Mouse (Mus musculus) mouse embryonic stem cell (cell line): Measurements from ENCODE around the gene Trim17.
"Not testable (repeated sequence)": the region's sequence is repeated elsewhere in the genome, so short reads cannot be mapped to it uniquely, and the experiment has no call there.

ENCODE experiments used
- in situ Hi-C, 2 experiments: fragments of 300-500 bp; cut with MboI; formaldehyde crosslinking; loops; 1 replicate in 1 of 2; 3 replicates in 1 of 2; pipeline ENCODE4 v1.14.3; 2019 to 2020; ENCODE audit warnings: low sequenced_read_pairs in 2 of 2, low pct_unique_long_range_greater_than_20kb in 1 of 2, mixed read lengths in 1 of 2; ENCODE audit not compliant: unreplicated experiment in 1 of 2

Gene Trim17

DNA sequence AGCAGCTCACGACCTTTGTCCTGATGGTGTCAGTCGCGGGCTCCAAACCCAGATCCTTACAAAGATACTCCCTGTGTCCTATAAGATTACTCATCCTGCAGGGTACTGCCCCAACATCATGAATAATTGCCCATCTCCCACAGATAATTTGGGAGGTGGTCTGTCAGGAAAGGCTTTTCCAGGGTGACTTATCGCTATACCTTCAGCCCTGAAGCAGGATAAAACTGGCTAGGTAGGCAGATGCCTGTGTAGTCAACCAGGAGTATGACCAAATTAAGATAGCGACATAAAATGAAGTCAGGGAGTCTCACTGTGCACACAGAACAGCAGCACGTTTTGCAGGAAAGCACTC lies 15.4 kb upstream of the Trim17 start:
- in situ Hi-C loops, result no loop called here

DNA sequence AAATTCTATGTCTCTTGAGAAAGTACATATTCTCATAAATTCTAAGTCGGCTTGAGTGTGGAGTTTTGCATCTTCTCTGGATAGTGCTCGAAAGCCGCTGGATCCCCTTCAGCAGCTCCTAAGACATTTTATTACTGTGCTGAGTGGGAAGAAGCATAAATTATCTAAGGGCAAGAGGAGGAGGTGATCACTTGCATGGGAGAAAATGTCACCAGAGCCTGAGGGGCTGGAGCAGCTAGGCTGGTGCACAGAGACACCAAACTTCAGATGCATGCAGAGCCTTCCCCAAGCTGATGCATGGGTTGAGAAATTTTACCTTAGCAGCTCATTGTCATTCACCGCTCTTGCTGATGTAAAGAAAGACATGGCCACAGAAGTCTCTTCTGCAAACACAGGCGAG lies 10.3 kb upstream of the Trim17 start:
- in situ Hi-C loops, result no loop called here

DNA sequence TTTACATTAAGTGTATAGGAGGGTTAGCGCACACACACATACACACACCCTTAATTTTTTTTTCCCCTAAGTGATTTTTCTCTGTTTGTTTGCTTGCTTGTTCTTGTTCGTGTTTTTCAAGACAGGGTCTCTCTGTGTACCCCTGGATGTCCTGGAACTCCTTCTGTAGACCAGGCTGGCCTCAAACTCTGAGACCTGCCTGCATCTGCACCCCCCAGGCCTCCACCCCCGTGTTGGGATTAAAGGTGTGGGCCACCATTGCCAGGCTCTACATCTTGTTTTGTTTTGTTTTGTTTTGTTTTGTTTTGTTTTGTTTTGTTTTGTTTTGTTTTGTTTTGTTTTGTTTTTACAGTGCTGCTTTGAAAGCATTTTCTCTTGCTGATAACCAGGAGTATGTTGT lies 7.2 kb upstream of the Trim17 start:
- in situ Hi-C loops, result no loop called here

DNA sequence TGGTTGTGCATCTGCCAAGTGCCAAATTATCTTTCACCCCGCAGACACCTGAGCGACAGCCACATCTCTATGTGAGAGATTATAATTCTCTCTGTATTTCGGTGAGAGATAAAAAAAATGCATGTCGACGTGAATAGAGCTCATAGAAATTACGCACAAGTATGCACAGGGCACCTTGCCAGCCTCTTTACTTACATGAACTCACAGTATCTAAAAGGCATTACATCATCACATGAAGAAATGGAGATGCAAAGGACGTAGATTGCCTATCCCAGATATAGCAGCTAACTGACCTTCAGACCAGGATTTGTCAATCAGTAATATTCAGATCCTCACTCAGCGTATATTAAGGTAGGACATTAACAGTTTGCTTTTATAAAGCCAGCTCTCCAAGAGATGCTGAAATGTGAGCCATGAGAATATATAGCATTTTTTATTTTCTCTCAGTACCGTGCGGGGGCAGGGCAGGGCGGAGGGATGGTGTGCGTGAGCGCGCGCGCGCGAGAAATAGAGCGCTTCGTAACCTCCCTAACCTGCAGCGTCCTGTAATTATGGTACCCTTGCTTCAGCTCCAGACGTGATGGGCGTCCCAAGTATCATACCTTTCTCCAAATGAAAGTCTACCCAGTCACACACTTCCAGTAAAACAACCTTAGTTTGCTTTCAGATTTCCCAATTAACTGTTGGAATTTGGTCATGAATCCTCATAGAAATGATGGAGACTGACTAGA lies 6.5 kb upstream of the Trim17 start:
- in situ Hi-C loops, result no loop called here

- in situ Hi-C loops, result no loop called here
Measured at GRCm38 (mm10) chr11:58948542-58949479, 5.7 kb upstream of the Trim17 start, which contains the start of gene Hist3h2ba. TSS of gene Hist3h2ba (plus strand) at chr11:58948920.

DNA sequence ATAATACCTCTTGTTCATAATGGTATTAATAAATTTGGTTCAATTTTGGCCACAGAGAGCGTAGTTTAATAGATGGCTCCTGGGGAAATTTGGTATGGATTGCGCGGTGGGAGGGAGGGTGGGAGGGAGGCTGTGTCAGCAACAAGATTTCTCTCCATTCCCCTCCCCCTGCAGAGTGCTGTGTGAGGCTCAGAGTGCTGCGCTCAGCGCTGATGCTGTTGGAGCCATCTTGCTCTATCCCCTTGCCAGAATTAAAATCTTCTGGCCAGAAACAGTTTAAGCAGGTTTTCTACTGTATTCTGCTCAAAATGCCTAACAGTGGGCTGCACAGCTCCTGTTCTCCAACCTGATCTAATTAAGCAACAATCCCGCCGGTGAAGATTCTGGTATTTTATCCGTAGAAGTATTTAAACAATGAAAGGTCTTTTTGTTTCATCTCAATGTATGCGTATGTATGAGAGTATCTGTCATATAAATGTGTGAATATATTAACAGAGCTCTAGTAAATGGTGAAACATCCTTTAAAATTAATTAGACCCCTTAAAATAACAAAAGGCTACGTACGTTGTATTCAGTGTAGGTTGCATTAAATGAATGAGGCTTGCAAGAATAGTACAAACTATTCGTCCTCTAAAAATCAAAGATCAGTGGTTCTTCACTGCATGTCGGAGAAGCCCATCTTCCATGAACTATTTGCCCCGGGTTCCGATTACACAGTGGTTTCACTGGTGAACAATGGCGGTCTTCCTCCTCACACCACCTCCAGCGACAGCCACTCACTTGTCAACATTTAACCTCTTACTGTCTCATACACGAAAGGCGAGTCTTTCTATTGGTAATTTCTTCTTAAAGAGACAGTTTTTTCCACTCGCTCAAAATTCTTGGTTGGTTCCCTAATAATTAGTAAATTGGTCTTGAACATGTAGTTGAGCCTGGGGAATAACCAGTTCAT lies 4.7 kb upstream of the Trim17 start:
- in situ Hi-C loops, result no loop called here

DNA sequence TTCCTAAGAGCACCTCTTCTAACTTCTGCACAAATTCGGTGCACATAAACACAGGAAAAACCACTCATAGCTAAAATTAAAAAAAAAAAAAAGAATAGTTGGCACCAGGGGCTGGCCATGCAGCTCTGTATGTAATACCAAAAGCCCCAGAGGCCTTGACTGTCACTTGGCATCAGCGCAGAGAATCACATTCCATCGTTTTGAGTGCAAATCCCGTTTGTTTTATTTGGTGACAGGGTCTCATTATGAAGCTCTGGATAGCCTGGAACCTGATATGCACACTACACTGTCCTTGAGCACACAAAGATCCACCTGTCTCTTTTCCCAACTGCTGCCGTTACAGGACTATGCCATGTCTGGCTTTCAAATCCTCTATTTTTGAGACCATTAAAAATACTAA lies 3.3 kb upstream of the Trim17 start:
- in situ Hi-C loops, result no loop called here

- in situ Hi-C loops, result no loop called here
Measured at GRCm38 (mm10) chr11:58953351-58954169, 925 bp upstream of the Trim17 start.

DNA sequence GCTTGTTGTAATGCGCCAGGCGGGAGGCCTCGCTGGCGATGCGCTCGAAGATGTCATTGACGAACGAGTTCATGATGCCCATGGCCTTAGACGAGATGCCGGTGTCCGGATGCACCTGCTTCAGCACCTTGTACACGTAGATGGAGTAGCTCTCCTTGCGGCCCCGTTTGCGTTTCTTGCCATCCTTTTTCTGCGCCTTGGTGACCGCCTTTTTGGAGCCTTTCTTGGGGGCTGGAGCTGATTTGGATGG lies 390 bp upstream of the Trim17 start:
- in situ Hi-C loops, result not testable (repeated sequence)

DNA sequence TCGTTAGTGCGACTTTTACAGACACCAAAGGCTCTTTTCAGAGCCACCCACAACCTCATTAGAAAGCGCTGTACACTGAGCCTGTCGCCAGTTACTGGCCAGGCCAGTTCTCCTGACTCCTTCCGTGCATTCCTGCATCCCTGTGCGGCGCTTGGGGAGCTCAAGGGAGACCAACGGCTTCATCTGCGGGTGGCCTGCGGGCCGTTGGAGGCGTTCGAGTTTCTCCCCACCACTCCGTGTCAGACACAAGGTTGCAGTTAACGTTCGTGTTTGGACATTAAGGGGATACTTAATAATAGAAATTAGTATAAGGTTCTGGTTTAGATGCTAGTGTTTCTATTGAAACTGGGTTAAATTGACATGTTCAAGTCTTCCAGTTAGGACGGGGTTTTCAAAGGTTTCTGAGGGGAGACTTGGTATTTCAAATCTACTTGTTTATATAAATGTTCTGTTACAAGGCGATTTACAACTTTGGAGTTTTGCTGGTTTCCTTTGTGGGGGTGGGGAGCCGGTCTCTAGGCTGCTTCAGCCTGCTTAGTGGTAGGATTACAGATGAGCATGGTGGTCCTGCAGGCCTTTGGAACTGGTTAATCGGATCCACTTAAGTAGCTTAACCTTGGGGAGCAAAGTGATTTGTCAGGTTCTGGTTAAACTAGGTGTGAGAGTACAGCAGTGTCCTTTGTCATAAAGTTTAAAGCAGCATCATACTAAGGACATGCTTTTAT lies 820 bp downstream of the Trim17 start:
- in situ Hi-C loops, result no loop called here

- in situ Hi-C loops, result no loop called here
Measured at GRCm38 (mm10) chr11:58955868-58956257, 1.4 kb downstream of the Trim17 start.

DNA sequence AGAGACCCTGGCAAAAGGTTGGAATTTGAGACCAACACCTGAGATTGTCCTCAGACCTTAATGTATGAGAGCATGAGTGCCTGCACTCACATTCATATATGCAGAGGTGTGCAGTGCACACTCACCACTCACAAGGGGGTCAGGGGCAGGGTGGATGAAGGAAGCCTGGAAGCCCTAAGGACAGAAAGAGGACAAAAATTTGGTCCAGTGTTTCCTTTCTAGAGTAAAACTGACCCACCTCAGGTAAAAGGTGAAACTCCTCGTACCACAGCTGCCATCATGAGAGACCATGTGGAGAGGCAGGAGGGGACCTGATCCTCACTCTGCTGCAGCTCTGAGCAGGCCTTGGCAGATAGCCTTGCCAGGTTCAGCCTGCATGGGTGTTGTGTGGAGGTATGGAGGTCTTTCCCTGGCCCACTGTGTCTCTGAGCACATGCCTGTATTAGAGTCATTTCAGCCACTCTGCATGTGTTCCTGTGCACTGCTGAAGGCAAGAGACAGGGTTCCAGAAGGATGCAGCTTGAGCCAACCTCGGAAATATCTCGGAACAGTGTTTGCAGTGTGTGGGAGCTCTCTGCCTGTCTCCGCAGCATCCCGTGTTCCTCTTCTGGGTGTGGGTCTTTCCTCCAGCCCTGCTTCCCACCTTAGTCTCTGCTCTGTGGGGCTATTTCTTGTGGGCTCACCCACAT lies 2.9 kb downstream of the Trim17 start:
- in situ Hi-C loops, result no loop called here

DNA sequence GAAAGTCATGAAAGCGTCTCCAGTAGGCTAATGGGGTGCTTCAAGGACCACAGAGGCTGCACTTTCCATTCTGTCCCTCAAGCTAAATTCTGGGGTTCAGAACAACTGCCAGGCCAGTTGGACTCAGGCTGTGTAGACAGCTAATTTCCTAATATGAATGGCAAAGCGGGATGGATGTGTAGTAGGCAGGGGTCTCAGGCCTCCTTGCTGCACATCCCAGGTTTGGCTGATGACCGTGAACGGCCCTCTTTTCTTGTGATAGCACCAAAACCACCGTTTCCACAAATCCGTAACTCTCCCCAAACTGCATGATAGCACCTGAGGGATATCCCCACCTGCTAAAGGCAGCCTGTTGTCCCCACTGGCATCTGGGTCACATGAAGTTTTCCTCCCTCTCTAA lies 4.1 kb downstream of the Trim17 start:
- in situ Hi-C loops, result no loop called here

GRCm38 (mm10) chr11:58959186-58959825 lies 4.8 kb downstream of the Trim17 start:
- in situ Hi-C loops, result no loop called here

GRCm38 (mm10) chr11:58959921-58960465 lies 5.5 kb downstream of the Trim17 start:
- in situ Hi-C loops, result no loop called here

DNA sequence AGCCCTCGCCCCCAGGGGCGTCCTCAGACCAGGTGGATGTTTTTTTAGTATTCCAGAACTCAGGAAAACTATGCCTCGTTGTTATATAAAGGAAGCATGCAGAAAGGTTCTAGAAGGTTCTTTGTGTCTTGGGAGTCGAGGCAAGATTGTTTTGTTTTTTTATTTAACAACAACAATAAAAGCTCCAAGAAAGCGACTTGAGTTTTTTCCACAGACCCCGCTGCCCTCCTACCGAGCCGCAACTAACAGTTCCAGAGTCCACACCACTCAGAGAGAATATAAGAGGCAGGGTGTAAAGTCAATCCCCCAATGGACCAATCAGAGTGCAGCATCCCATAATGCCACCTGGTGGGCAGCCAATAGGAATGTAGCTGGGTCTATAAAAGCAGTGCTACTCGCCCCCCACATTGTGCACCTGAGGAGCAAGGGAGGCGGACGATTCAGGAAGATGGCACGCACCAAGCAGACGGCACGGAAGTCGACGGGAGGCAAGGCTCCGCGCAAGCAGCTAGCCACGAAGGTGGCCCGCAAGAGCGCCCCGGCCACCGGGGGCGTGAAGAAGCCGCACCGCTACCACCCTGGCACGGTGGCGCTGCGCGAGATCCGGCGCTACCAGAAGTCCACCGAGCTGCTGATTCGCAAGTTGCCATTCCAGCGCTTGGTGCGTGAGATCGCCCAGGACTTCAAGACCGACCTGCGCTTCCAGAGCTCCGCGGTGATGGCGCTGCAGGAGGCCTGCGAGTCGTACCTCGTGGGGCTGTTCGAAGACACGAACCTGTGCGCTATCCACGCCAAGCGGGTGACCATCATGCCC lies 7.1 kb downstream of the Trim17 start:
- in situ Hi-C loops, result no loop called here
